Mouse (Mus musculus): ENCODE data around the gene Zfp566. TPM values are rescaled to one million over a fixed set of nuclear protein-coding genes. Genes with fewer than 3 reads are reported as not detected.
A peak's percentile ranks its signal among the peaks of the same experiment; 100 is the strongest.

Zfp566 gene
- total and polyA plus RNA-seq, 3 experiments = 4.9 to 9.1 (median 6.5) TPM

- dilution Hi-C loops (cut with MboI; ENCODE audit: extremely low pct_ligation_motif_present, extremely low pct_unique_long_range_greater_than_20kb, low sequenced_read_pairs) = no loop called here
- H3K27ac ChIP-seq (ENCODE audit: insufficient read depth, low read depth) = no peak overlapping the region
Observed at GRCm38 (mm10) chr7:30116076-30116475, 25.7 kb upstream of the Zfp566 start.

GRCm38 (mm10) chr7:30099297-30099696 is 9.0 kb upstream of the Zfp566 start:
- peak overlapping the region; percentile 24; the same call in 1 of the 2 replicates for H3K4me2 ChIP-seq (ENCODE audit: insufficient read depth, low read depth, poor library complexity, severe bottlenecking)
- H3K9ac ChIP-seq (ENCODE audit: insufficient read depth, low read depth) = no peak overlapping the region; the same call in 1 of the 2 replicates
- H3K27me3 ChIP-seq (replicated peaks) = no peaks in the 10 kb centered on the region
- peaks cover 8% of the 10 kb centered on the region; the same call in 1 of the 2 replicates for H3K79me2 ChIP-seq (replicated peaks; ENCODE audit: control insufficient read depth, extremely low read depth, insufficient read depth, poor library complexity, severe bottlenecking)
- in situ Hi-C loops (cut with MboI; ENCODE audit: low pct_ligation_motif_present, low pct_unique_long_range_greater_than_20kb, low sequenced_read_pairs) (no loop called here), dilution Hi-C loops (cut with MboI; ENCODE audit: extremely low pct_ligation_motif_present, extremely low pct_unique_long_range_greater_than_20kb, low sequenced_read_pairs) (no loop called here)
- DNase-seq (ENCODE audit: extremely low read depth) = peak; percentile 72
- peaks cover 16% of the 10 kb centered on the region for H3K9me3 ChIP-seq (replicated peaks; ENCODE audit: low read length)
- TF ChIP-seq ELF1 (IDR thresholded peaks at IDR 0.05; ENCODE audit: low read depth, low read length) = peak; percentile 70
- no peak for TF ChIP-seq KAT2A (IDR thresholded peaks at IDR 0.05; ENCODE audit: insufficient replicate concordance, low read length)
- TF ChIP-seq NRF1 (IDR thresholded peaks at IDR 0.05; ENCODE audit: low read depth, low read length) = peak; percentile 87
- TF ChIP-seq POLR2A (IDR thresholded peaks at IDR 0.05; ENCODE audit: low read depth, low read length) = peak; percentile 22; the same call in 1 of the 2 replicates
- peaks cover 24 to 51% of the 10 kb centered on the region in 2 experiments for H3K36me3 ChIP-seq (replicated peaks in 1 of 2; ENCODE audit: control insufficient read depth in 1 of 2, insufficient read depth in 1 of 2, low read length in 1 of 2)
- no peak overlapping the region for H3K27ac ChIP-seq (ENCODE audit: insufficient read depth, low read depth)
- H3K4me1 ChIP-seq (ENCODE audit: control insufficient read depth in 1 of 2, insufficient read depth in 2 of 2) = peaks cover 7 to 29% of the 10 kb centered on the region in 2 experiments
- peak overlapping the region; percentile 33 to 46 (median 40) for H3K4me3 ChIP-seq (replicated peaks in 1 of 3; ENCODE audit: low read depth in 2 of 3, low read length in 2 of 3, poor library complexity in 1 of 3)

More at GRCm38 (mm10) chr7:30116076-30116475, 25.7 kb upstream of the Zfp566 start:
- in situ Hi-C loops (cut with MboI; ENCODE audit: low pct_ligation_motif_present, low pct_unique_long_range_greater_than_20kb, low sequenced_read_pairs) = no loop called here
- DNase-seq (ENCODE audit: extremely low read depth) = no peak
- H3K4me3 ChIP-seq (replicated peaks in 1 of 3; ENCODE audit: low read depth in 2 of 3, low read length in 2 of 3, poor library complexity in 1 of 3) = no peak overlapping the region
- H3K79me2 ChIP-seq (replicated peaks; ENCODE audit: control insufficient read depth, extremely low read depth, insufficient read depth, poor library complexity, severe bottlenecking) = no peaks in the 10 kb centered on the region
- no peaks in the 10 kb centered on the region for H3K27me3 ChIP-seq (replicated peaks)
- peaks cover 0 to 3% of the 10 kb centered on the region in 2 experiments; a peak in 1 of 4 replicates for H3K4me1 ChIP-seq (ENCODE audit: control insufficient read depth in 1 of 2, insufficient read depth in 2 of 2)
- H3K9me3 ChIP-seq (replicated peaks; ENCODE audit: low read length) = peaks cover 15% of the 10 kb centered on the region
- no peak overlapping the region for H3K9ac ChIP-seq (ENCODE audit: insufficient read depth, low read depth)
- no peaks in the 10 kb centered on the region for H3K36me3 ChIP-seq (replicated peaks in 1 of 2; ENCODE audit: control insufficient read depth in 1 of 2, insufficient read depth in 1 of 2, low read length in 1 of 2)
- H3K4me2 ChIP-seq (ENCODE audit: insufficient read depth, low read depth, poor library complexity, severe bottlenecking) = no peak overlapping the region
- TF ChIP-seq TCF12 (IDR thresholded peaks at IDR 0.05; ENCODE audit: low read depth, low read length) (no peak), MAX (IDR thresholded peaks at IDR 0.05; ENCODE audit: low read length) (no peak), ZC3H11A (IDR thresholded peaks at IDR 0.05; ENCODE audit: low read depth, low read length) (no peak), NELFE (IDR thresholded peaks at IDR 0.05; ENCODE audit: low read depth, low read length) (no peak), MYC (IDR thresholded peaks at IDR 0.05; ENCODE audit: low read depth, low read length) (no peak), SIN3A (IDR thresholded peaks at IDR 0.05; ENCODE audit: low read length) (no peak), E2F4 (IDR thresholded peaks at IDR 0.05; ENCODE audit: insufficient replicate concordance, low read depth, low read length) (no peak), ETS1 (conservative IDR thresholded peaks at IDR 0.05; ENCODE audit: low read depth, low read length) (no peak), UBTF (IDR thresholded peaks at IDR 0.05; ENCODE audit: low read depth, low read length) (no peak), MAZ (IDR thresholded peaks at IDR 0.05; ENCODE audit: low read depth, low read length) (no peak), POLR2AphosphoS2 (IDR thresholded peaks at IDR 0.05; ENCODE audit: low read depth, low read length) (no peak), ZKSCAN1 (IDR thresholded peaks at IDR 0.05; ENCODE audit: borderline replicate concordance, low read depth, low read length) (no peak), ZMIZ1 (IDR thresholded peaks at IDR 0.05; ENCODE audit: low read depth, low read length) (no peak), BHLHE40 (IDR thresholded peaks at IDR 0.05; ENCODE audit: low read depth, low read length) (no peak), KAT2A (IDR thresholded peaks at IDR 0.05; ENCODE audit: insufficient replicate concordance, low read length) (no peak)

Data from CH12.LX (cell line).